Mouse (Mus musculus): ENCODE measurements at regions not wholly inside any gene's neighbourhood (a gene's known extent, or its start where the extent isn't known, plus 50 kb on each side); places are given as distances from the start of the nearest gene placed in this dataset.

DNA sequence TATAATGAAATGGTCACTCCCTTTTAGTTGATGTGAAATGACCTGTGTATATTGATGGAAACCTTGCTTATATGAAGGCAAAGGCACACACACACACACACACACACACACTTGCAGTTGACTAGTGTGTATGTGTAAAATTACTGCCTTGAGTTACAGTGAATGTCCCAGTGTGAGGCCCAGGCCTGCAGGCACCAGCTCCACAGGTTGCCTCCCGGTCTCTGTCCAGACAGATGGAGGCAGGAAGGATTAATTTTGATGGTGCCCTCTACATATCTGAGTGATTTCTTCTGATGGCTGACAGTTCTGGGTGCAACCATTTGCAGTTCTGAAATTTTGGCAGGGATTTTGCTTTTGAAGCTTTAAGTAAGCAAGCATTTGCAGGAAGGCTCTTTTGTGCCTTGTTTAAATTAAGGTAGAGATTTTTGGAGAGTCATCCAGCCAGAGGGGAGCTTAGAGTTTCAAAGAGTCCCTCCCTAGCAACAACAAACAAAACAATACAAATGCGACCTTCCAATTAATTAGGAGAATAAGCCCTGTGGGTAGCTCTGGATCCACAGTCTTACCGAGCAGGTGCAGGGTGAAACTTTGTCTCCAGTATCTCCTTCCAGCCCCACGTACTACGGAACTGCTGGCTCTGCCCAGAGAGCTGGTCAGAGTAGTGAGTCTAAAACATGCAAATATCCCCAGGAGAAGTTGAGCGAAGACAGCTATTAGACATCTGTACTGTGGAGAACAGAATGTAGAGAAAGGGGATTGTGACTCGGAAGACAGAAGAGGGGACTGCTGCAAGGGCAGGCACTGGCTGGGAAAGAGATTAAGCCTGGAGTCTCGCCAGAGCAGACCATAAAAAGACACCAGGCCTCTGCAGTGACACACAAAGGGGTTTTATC is 87.5 kb upstream of the Tut7 start:
- DNase-seq, result no peak

DNA sequence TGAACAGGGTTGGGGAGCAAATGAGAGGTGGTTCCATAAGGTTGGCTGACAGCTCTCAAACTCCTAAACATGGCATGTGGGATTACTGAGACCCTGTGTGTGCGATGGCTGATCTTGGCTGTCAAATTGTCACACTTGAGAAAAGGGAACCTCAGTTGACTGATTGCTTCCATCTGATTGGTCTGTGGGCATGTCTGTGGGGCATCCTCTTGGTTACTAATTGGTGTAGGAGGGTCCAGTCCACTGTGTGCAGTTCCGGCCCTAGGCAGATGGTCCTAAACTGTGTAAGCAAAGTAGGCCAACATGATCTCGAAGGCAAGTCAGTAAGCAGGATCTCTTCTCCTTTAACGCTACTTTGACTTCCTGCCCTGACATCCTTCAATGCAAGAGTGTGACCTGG is 86.5 kb upstream of the Tut7 start:
- DNase-seq, result no peak

DNA sequence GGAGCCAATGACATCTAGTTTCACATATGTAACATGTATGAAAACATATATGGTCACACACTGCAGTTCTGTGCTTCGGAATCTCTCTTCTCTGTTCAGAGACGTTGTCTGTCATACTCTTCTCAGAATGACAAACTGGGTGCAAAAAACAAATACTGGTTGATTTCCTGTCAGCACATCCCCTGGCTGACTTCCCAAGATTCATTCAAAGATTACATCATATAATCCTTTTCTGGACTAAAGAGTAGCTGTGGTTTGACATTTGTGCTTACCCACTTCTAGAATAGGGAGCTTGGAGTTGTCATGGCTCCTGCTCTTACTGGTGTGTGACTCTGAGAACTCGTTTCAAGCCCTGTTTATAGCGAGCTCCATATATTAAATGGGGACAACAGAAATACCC is 85.8 kb upstream of the Tut7 start:
- no peak for DNase-seq

DNA sequence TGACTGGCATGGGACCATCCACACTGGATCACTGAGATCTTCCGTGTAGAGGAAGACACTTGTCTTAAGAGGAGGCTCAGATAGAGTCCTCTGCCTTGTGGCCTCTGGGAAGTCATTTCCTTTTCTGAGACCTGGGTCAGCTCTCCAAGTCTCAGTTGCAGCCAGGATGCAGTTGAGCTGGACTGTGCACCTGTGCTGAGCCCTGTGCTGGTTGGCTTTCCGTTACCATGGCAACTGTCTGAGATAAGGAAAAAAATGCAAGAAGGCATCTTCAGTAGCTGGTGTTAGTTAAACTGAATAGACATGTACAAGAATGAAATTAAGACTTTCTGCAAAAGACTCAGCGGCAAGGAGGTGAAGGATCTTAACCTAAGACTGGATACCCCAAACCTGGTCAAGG is 82.5 kb upstream of the Tut7 start:
- DNase-seq, result no peak

DNA sequence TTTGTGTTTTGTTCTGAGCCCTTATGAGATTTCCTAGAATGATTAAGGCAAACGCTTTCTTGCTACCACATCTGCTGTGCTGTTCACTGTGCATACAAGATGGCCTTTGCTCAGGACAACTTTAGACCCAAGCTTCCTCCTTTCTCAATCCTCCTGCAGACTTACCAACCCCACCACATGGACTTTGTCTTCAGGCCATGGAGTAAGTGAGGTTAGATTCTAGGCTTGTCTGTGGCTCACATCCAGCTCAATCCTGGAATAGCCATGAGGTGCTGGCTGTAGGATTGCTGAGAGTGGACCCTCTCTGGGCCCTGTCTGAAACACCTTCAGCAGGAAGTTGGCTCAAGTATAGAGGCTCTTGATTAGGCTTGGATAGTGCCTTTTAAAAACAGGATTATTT is 81.5 kb upstream of the Tut7 start:
- peak; percentile 74 for DNase-seq

DNA sequence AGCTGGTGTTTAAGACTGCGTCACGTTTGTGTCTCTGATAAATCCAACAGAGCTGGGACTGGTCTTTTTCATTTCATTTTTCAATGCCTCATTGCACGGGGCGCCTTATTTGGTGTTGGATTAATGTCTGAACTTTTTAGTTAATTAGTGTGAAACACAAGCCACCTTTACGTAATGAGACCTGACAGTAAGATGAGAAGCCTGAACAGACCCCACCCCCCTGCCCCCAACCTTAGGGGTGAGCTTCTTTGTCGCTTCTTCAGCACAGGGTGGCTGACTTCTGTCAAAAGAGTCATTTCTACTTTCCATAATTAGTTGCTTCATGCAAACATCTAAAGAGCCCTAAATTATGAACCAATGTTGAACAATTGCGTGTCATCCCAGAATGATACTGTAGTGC is 76.6 kb upstream of the Tut7 start:
- no peak for DNase-seq

DNA sequence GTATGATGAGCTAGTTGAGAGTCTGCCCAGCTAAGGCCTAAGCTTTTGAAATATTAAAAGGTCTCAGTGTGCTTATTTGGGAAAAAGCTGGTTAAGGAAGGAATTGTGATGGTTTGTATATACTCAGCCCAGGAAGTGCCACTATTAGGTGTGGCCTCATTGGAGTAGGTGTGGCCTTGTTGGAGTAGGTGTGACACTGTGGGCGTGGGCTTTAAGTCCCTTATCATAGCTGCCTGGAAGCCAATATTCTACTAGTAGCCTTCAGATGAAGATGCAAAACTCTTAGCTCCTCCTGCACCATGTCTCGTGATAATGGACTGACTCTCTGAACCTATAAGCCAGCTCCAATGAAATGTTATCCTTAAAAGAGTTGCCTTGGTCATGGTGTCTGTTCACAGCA is 72.8 kb upstream of the Tut7 start:
- no peak for DNase-seq

DNA sequence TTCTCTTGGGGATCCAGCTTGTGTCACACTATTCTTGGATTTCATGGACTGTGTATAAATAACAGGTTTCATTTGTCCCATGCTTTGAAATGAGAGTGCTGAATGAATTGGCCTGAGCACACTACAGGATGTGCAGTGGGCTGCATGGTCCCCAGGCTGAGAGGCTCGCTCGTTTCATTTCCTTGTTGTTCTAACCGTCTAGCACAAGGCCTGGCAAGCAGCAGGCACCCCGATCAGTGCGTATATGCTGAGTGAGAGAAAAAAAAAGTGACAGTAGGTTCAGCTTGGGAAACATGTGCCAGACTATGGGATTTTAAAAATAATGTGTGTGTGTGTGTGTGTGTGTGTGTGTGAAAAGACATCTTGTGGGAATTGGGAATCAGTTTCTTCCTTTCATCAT is 71.1 kb upstream of the Tut7 start:
- no peak for DNase-seq

DNA sequence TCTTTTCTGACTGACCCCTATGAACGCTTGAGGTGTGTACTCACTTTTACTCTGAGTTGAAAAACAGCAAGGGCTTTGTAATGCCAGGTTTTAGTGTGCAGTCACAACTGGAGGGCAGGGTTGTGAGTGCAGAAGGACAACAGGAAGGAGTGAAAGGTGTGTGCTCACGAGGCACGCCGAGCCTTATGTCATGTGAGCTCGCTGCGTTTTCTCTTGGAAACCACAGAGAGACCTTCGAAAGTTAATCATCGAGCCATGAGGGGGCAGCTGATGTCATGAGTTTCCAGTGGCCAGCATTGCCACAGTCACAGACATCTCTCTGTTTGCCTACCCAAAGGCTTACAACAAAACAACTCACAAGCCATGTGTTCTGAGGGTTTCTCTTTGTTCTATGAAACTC is 70.0 kb upstream of the Tut7 start:
- DNase-seq, result peak; percentile 67

DNA sequence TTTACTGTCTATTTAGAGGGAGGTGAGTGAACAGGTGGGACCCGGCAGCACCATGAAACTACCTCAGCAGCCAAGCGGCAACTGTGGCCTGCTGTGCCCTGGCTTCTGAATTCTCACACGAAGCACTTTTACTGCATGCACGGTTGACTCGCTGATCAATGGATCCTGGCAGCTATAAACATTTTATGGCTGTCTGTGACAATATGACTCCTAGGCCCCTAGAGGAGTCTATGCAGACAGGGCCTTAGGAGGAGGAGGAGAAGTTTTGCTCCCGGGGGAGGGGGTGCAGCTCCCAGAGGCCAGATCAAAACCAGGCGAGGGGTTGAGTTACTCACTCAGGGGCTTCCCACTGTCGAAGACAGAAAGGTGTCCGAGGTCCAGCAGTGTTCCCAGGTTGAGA is 69.4 kb upstream of the Tut7 start:
- DNase-seq, result no peak

DNA sequence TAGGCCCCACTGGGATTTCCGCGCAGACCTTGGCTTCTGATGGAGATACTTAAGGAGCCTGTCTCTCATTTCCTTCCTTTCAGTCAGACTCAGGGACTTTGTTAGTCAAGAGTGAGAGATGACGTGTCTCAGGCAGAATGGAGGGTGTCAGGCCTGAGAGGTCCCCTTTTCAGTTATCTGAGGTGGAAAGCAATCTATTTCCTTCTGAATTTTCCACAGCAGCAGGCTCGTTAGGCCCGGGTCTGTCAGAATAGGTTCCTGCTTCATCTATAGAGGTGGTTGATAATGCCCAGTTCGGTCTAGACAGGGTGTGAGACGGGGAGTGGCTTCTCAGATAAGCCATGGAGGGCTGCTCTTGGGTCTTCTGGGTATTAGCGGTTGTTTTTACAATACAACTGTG is 68.8 kb upstream of the Tut7 start:
- no peak for DNase-seq

DNA sequence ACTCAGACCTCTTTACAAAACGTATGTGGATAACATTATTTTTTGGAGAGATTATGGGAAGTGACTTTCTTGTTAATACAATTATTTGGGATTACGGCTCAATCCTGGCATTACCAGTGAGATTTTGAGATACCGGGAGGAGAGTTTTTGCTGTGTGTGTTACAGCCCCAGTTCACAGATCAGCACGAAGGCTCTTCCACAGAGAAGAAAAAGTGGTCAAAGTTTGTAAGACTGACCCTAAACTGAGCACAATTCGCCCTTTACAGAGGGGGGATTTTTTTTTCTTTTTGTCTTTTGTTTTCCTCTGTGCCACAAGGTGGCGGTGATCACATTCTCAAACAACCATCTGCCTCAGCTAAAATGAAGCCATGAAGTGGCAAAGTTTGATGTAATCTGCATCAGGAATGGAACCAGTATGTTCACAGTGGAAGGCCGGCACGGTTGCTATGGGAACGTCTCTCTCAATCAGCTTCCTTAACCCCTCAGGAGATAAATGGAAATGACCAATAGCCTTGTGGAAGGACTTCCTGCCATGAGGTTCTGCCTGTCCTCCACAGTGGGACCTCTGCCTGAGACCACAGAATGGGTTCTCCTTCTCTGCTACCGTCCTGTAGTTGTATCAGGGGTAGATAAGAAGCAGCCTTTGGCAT is 66.6 kb upstream of the Tut7 start:
- DNase-seq, result peak; percentile 56

DNA sequence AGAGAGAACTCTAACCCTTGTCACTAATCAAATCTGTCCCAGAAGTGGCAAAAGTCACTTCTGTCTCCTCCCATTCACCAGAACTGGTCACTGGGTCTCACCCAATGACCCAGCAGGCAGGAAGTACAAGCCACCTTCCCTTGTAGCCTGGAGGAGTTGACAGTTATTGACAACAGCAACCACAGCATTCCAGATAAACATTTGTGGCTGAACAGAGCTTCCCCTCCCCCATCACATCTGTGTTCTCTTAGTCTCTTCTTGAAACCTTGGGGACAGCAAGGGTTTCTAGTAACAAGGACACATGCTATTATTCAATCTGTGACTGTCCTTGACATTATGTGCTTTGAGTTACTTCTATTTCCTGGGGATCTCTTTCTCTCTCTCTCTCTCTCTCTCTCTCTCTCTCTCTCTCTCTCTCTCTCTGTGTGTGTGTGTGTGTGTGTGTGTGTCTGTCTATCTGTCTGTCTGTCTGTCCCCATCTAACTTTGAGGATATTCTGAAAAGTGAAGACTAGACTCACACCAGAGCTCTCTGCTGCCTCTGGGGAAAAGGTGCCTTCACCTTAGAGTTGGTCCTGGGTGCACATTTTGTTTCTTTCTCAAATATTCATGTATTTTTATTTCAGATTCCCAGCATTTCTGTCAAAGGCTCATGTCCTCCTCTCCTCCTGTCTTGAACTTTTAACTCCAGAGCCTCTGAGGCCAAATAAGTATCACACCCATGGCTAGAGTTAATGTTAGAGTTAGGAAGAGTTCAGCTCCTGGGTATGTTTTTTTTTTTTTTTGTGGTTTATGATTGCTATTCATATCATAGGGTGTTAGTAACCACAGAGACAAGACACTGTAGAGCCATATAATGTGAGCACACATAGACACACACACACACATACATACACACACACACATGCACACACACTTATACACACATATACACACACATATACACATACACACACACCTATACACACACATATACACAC is 65.4 kb upstream of the Tut7 start:
- no peak for DNase-seq

DNA sequence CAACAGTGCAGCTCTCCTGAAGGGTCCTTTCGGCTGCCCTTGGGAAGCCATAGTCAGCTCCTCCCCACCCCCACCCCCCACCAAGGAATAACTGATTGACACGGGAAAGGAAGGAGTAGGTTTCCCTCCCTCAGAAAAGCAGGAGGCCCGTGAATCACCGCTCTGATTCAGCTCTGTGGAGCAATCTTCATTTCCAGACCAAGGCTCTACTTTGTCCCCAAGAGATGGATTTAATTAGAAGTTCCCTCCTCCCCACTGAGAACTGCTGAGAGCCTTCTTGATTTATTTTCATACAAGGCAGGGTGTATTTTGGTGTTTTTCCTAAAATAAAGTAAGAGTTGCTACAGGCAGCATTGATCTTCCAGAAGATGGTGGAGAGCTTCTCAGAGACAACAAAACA is 64.4 kb upstream of the Tut7 start:
- DNase-seq, result no peak

DNA sequence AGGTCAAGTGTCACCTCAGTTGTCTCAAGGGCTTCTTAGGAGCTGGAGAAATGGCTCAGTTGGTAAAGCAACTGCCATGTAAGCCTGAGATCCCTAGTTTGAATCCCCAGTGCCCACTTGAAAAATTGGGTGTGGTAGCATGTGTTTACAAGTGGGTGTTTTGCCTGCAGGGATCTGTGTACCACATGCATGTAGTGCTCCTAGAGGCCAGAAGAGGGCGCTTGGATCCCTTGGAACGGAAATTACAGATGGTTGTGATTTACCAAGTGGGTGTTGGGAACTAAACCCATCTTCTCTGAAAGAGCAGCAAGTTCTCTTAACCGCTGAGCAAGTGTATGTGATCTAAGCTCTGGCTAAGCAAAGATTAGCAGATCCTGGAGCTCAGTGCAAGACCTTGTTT is 63.6 kb upstream of the Tut7 start:
- DNase-seq, result no peak

DNA sequence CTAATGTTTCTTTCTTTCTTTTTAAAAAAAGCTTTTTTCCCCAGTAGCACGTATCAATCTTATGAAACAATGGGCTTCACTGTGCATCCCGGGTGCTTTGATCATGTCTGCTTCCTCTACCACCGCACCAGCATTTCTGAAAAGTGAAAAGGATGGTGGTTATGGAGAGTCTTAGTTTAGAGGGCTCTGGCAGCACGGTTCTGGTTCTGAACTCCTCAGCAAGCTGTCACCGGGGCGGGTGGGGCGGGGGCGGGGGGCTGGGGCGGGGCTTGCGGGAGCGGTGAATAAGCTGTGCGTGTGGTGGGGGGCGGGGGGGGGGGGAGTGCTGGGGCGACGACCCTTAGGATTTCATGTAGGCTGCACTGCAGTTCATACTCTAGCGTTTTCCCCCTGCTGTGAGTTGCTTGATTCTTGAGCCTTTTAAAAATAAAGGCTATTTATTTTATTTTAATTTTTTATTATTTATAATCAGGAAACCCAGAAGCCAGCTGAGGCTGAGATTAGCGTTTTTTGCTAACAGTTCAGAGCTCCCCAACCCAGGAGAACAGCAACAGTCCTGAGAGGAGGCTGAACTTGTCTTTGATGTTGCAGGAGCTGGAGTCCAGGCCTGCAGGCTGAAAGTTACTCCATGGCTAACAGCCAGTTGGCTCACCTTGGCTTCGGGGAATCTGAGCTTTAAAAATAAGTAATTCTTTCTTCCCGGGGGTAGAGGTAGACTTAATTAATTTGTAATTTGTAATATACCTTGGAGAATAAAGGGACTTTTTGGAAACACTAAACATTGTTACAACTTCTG is 59.2 kb upstream of the Tut7 start:
- DNase-seq, result peak; percentile 48

DNA sequence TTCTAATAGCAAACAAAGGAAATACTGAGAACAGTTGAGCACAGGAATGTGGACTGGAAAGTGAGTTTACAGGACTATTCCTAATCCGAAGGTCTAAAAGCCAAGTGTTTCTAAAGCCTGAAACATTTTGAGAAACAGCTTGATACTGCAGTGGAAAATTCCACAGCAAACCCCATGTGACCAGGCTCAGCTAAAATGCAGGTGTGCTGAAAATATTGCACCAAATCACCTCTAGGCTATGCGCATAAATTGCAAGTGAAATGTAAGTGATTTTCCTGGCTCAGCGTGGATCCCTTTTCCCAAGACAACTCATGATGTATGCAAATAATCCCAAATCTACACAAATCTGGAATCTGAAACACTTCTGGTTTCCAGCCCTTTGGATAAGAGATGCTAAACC is 57.1 kb upstream of the Tut7 start:
- peak; percentile 29 for DNase-seq

DNA sequence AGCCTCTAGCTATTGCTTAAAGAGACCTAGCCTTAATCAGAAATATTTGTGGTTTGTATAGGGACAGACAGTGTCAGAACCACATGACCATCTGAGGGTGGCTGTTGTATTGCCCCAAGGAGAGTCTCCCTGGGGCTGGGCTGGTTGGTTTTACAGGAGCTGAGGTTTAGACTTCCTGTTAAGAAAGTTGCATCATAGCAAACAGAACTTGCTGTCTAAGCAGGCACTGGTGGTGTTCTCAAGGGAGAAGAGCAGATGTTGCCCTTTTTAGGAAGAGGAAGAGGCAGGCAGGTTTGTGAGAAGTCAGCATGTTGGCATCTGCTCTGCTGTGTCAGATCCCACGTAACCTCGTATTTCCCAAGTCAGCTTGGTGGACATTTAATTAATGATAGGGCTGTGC is 52.7 kb upstream of the Tut7 start:
- DNase-seq, result peak; percentile 26

DNA sequence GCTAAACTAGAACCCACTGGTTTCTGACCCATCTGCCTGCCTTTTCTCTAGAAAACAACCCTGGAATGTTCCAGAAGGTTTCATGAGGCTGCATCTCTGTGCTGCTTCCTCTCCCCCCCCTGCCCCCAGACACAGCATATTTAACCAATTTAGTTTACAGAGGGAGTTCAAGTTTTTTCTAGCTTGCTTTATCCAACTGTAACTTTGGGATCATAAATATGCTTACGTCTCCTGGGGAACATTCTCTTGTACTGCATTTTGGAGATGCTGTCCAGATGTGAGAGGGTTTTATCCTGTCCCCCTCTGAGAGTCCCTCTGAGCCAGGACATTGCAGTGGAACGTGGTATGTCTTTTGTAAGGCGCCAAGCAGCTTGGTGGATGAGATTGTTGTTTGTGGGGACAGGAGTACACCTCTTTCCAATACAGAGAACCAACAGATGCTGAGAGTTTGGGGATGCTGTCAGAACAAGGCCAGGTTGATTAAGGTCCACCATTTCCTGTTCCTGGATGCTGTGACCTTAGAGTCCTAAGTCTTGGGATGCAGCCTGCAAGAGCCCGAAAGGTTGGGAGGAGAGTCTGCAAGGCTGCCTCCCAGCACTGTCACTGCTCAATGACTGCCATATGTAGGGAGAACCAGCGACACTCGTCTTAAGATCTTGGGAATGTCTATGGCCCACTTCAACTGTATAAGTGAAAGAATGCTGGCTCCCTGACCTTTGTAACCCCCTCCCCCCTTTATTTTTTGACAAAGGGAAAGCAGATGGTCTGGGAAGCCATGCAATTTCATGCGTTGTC is 51.4 kb upstream of the Tut7 start:
- DNase-seq, result no peak
